Mouse (Mus musculus) heart, embryonic 12.5 days (tissue): ENCODE measurements around the gene Hspb8. TPM values are rescaled to one million over a fixed set of nuclear protein-coding genes. Genes with fewer than 3 reads are reported as not detected.
A peak's percentile ranks its signal among the peaks of the same experiment; 100 is the strongest.
"Not testable (repeated sequence)": the region's sequence is repeated elsewhere in the genome, so short reads cannot be mapped to it uniquely, and the experiment has no call there.

Experiments
- ATAC-seq: fragments of 200-750 bp; cut with Nextera tagmentation; 2 replicates; pipeline ENCODE4 v1.8.0; 2017; ENCODE audit warnings: moderate TSS enrichment, moderate library complexity; ENCODE audit not compliant: insufficient number of reproducible peaks, low FRiP score
- H3K27ac ChIP-seq: fragments of 300-500 bp; sonication (generic); 2 replicates; pipeline ENCODE4 v1.5.1; 2016; ENCODE audit warnings: mild to moderate bottlenecking, moderate library complexity; ENCODE audit not compliant: poor library complexity, severe bottlenecking
- H3K27me3 ChIP-seq: fragments of 300-500 bp; sonication (generic); replicated peaks from 2 replicates; pipeline ENCODE4 v1.6.1; 2016; ENCODE audit warnings: mild to moderate bottlenecking, moderate library complexity
- H3K36me3 ChIP-seq: fragments of 300-500 bp; sonication (generic); 2 replicates; pipeline ENCODE4 v1.6.1; 2016; ENCODE audit warnings: mild to moderate bottlenecking, moderate library complexity
- H3K4me1 ChIP-seq: fragments of 300-500 bp; sonication (generic); replicated peaks from 2 replicates; pipeline ENCODE4 v1.6.1; 2016; ENCODE audit warnings: mild to moderate bottlenecking
- H3K4me2 ChIP-seq: fragments of 300-500 bp; sonication (generic); 2 replicates; pipeline ENCODE4 v1.6.1; 2016; ENCODE audit warnings: mild to moderate bottlenecking, moderate library complexity
- H3K4me3 ChIP-seq: fragments of 300-500 bp; sonication (generic); 2 replicates; pipeline ENCODE4 v1.5.1; 2016; ENCODE audit warnings: mild to moderate bottlenecking
- H3K9ac ChIP-seq: fragments of 300-500 bp; sonication (generic); 2 replicates; pipeline ENCODE4 v1.6.1; 2016; ENCODE audit warnings: mild to moderate bottlenecking, moderate library complexity
- H3K9me3 ChIP-seq: fragments of 300-500 bp; sonication (generic); replicated peaks from 2 replicates; pipeline ENCODE4 v1.6.1; 2016; ENCODE audit warnings: mild to moderate bottlenecking, moderate library complexity
- WGBS: fragments of 180-500 bp; shearing (Covaris S2); methylation state at CpG from one replicate; pipeline ENCODE4 v1.1.7; 2016; 5-methylcytosine and 5-hydroxymethylcytosine counted together
- polyA plus RNA-seq: library from polyadenylated mRNA; unstranded; fragments of >200 nt; fragmentation: Nextera tagmentation; extraction: Ambion mirVana; gene quantifications from 2 replicates; pipeline ENCODE4 v1.2.1, GENCODE M21; 2016

The Hspb8 gene
- polyA plus RNA-seq, 1 experiment from 2014 or later = 37.9 TPM

DNA sequence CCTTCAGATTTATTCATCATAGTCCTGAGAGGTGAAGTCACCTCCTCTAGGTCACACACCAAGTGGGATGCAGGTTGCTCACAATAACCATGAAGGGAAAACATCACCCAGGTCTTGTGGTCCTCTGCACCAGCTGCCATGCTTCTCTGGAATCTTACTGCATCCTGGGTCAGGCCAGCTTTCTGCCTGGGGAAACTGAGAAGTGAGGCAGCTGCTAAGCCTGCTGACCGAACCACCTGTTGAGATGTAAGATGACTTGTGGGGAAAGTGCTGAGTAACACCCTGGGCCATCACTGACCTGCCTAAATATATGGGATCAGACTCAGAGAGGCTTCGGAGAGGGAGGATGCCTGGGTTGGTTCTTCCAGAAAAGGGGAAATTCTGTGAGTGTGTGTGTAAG is 4.0 kb upstream of the Hspb8 start:
- WGBS = 72% methylated on average over 2 of the region's 2 CpGs
- no peaks in the 10 kb centered on the region for H3K9me3 ChIP-seq
- no peak for ATAC-seq
- no peak overlapping the region for H3K9ac ChIP-seq
- no peak overlapping the region for H3K27ac ChIP-seq
- H3K4me3 ChIP-seq = no peak overlapping the region
- no peaks in the 10 kb centered on the region for H3K36me3 ChIP-seq
- peaks cover 23% of the 10 kb centered on the region for H3K4me1 ChIP-seq
- H3K4me2 ChIP-seq = no peak overlapping the region
- no peaks in the 10 kb centered on the region for H3K27me3 ChIP-seq

DNA sequence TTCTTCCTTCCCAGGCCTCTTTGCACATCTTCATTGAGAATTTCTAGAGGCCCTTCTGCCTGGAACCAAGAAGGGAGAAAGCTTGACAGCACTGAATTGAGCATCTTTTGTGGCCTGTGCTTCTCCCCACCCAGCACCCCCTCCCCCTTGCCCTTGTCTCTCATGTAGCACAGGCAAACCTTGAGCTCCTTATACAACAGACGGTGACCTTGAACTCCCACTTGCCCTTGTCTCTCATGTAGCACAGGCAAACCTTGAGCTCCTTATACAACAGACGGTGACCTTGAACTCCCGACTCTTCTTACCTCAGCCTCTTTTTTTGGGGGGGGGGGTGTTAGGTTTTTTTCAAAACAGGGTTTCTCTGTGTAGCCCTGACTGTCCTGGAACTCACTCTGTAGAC is 3.0 kb upstream of the Hspb8 start:
- not testable (repeated sequence) for H3K4me2 ChIP-seq, ATAC-seq, H3K9ac ChIP-seq, H3K9me3 ChIP-seq, H3K4me3 ChIP-seq, H3K27ac ChIP-seq, H3K27me3 ChIP-seq, H3K36me3 ChIP-seq
- H3K4me1 ChIP-seq = peaks cover 29% of the 10 kb centered on the region
- WGBS = 81% methylated on average over 3 of the region's 3 CpGs

DNA sequence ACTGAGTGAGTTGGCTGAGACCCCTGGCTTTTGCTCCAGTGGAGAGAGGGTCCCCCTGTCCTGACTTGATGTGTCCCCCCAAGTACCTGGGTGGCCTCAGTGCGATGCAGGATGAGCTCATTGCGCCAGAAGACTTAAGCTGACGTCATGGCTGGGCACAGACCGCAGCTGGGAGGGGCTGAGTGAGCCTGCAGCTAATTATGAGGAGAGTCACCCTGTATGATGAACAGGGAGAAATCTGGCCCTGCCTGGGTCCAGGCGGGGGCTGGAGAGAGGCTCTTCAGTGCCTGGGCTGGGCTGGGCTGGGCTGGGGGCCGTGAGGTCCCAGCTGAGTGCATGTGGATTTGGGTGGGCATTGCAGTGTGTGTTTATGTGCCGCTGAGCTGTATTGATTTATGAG is 2.6 kb upstream of the Hspb8 start:
- no peaks in the 10 kb centered on the region for H3K27me3 ChIP-seq
- H3K9ac ChIP-seq = no peak overlapping the region
- H3K9me3 ChIP-seq = no peaks in the 10 kb centered on the region
- peaks cover 33% of the 10 kb centered on the region for H3K4me1 ChIP-seq
- H3K27ac ChIP-seq = no peak overlapping the region
- H3K36me3 ChIP-seq = no peaks in the 10 kb centered on the region
- WGBS = 62% methylated on average over 7 of the region's 7 CpGs
- H3K4me2 ChIP-seq = no peak overlapping the region
- ATAC-seq = no peak
- H3K4me3 ChIP-seq = no peak overlapping the region

DNA sequence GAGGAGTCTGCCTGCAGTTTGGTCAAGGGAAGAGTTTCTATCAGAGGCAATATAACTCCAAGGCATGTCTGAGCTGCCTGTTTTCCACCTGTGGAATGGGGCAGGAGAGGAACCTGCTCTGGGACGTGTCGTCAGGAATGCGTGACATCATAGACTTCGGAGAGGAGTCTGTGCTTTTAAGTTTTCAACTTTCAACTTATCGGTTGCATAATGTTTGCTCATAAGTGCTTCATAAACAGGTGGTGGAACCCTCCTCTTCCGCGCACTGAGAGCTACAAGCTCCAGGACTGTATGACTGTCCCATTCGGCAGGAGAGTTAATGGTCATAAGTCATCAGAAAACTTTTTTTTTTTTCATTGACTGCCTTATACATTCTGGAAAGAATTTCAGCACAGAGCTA is 1.1 kb upstream of the Hspb8 start:
- no peak overlapping the region for H3K4me2 ChIP-seq
- no peaks in the 10 kb centered on the region for H3K9me3 ChIP-seq
- no peaks in the 10 kb centered on the region for H3K36me3 ChIP-seq
- no peaks in the 10 kb centered on the region for H3K27me3 ChIP-seq
- no peak overlapping the region for H3K27ac ChIP-seq
- no peak overlapping the region for H3K9ac ChIP-seq
- 78% methylated on average over 8 of the region's 8 CpGs for WGBS
- H3K4me3 ChIP-seq = no peak overlapping the region
- no peak for ATAC-seq
- H3K4me1 ChIP-seq = peaks cover 48% of the 10 kb centered on the region

DNA sequence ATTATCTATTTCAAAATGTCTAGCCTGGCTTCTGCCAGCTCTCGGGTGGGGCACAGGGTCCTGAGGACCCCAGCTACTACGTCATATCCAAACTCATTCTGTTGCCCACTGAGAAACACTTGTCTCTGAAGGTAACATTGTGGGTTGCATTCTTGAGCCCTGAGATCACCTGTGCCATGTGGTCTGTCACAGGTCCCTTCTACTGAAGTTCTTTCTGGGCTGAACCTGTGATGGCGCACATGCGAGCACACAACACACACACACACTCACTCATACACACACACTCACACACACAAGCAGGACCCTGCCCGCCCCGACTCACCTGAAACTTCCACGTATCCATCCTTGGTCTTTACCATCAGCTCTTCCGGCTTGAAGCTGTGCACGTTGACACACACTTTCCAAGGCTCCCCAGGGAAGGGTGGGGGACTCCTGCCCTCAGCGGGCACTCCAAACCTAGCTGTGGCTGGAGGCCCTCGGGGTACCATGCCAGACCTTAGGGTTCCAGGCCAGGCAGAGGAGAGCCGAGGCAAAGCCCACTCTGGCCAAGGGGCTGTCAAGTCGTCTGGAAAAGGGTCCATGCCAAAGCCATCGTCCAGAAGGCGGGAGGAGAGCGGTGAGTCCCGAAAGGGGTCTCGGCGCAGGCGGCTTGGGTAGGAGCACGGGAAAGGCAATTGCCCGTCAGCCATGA is 728 bp downstream of the Hspb8 start:
- ATAC-seq = no peak
- Histone ChIP-seq H3K27ac (peak overlapping the region; percentile 92), H3K4me2 (peak overlapping the region; percentile 73), H3K4me3 (peak overlapping the region; percentile 53), H3K4me1 (peaks cover 48% of the 10 kb centered on the region), H3K36me3 (peaks cover 5% of the 10 kb centered on the region; the same call in 1 of the 2 replicates), H3K9me3 (no peaks in the 10 kb centered on the region), H3K27me3 (no peaks in the 10 kb centered on the region), H3K9ac (peak overlapping the region; percentile 77)
- 33% methylated on average over 22 of the region's 22 CpGs for WGBS

DNA sequence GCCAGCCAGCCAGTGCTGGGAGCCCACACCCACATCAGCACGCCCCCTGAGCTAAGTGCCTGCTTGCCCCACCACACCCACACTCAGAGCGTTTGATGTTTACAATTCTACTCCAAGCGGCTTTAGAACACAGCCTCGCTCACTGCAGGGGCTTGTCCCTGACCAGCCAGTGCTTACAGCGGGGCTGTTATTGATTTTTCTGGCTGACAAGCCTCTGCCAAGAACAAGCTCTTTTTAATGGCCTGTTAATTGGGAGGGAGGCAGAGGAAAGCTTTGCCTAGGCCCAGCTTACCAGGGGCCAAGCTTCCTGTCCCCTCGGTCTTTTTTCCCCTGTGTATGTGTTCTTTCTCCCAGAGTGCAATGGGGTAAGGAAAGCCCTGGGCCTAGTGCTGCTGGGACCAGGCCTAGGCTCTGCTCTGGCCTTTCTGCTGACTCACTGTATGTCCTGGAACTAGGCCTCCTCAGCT is 1.9 kb downstream of the Hspb8 start:
- H3K4me3 ChIP-seq = peak overlapping the region; percentile 53
- no peaks in the 10 kb centered on the region for H3K27me3 ChIP-seq
- peaks cover 56% of the 10 kb centered on the region for H3K4me1 ChIP-seq
- H3K9ac ChIP-seq = peak overlapping the region; percentile 79
- no peaks in the 10 kb centered on the region for H3K9me3 ChIP-seq
- ATAC-seq = peak; percentile 75
- H3K36me3 ChIP-seq = peaks cover 5% of the 10 kb centered on the region; the same call in 1 of the 2 replicates
- WGBS = 15% methylated on average over 6 of the region's 6 CpGs
- H3K4me2 ChIP-seq = peak overlapping the region; percentile 75
- H3K27ac ChIP-seq = peak overlapping the region; percentile 89

DNA sequence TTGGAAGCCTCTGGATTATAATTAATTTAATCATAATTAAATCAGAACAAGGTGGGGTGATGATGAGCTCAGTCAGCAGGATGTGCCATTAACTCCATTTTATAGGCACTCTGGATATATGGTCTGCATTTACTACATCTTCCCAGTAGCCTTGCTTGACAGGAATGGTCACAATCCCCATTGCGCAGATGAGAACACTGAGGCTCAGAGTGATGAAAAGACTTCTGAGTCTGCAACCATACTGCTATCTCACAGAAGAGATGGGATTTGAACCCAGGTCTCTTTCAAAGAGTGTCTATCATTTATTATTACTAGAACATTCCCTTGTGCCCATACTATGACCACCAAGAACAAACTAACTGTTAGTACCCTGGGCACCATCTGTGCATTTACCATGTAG is 2.5 kb downstream of the Hspb8 start:
- no peaks in the 10 kb centered on the region for H3K27me3 ChIP-seq
- H3K4me3 ChIP-seq = peak overlapping the region; percentile 53
- H3K27ac ChIP-seq = peak overlapping the region; percentile 89
- H3K4me1 ChIP-seq = peaks cover 62% of the 10 kb centered on the region
- H3K9ac ChIP-seq = peak overlapping the region; percentile 79
- no peak for ATAC-seq
- H3K9me3 ChIP-seq = no peaks in the 10 kb centered on the region
- peaks cover 9% of the 10 kb centered on the region for H3K36me3 ChIP-seq
- H3K4me2 ChIP-seq = peak overlapping the region; percentile 75
- 90% methylated on average over 1 of the region's 1 CpGs for WGBS

DNA sequence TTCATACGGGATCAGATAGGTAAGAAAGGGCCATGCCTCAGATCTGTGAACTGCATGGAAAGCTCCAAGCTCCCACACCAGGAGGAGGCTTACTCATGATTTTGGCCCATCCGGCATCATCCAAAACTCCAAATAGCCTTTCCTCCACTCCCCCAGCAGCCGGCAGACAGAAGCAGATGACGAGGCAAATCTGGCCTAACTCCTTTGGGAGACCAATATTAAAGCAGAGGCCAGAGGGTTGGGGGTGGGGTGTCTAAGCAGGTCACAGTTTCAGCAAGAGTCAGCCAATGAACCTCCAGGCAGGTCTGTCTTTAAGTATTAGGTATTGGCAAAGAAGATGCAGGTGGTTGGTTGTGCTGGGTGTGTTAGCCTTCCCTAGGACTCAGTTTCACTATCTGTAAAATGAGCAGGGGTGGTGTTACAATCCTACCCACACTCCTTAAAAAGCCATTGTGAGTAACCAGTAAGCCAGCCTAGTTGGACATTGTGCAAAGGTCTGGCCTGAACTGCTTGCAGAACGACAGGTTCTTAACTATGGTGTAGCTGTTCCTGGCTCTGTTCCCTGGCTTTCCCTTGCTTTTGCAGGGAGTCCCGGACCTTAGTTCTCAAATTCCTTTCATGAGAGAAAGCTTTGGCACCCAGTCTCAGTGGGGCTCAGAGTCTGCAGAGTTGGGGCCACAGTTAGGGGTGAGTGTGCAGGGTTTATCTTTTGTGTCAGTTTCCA is 3.2 kb downstream of the Hspb8 start:
- H3K4me1 ChIP-seq = peaks cover 66% of the 10 kb centered on the region
- H3K9me3 ChIP-seq = no peaks in the 10 kb centered on the region
- H3K27ac ChIP-seq = peak overlapping the region; percentile 36
- H3K4me2 ChIP-seq = peak overlapping the region; percentile 75
- WGBS = 46% methylated on average over 6 of the region's 6 CpGs
- H3K4me3 ChIP-seq = peak overlapping the region; percentile 53
- peaks cover 17% of the 10 kb centered on the region for H3K36me3 ChIP-seq
- H3K9ac ChIP-seq = peak overlapping the region; percentile 79
- ATAC-seq = no peak
- no peaks in the 10 kb centered on the region for H3K27me3 ChIP-seq

DNA sequence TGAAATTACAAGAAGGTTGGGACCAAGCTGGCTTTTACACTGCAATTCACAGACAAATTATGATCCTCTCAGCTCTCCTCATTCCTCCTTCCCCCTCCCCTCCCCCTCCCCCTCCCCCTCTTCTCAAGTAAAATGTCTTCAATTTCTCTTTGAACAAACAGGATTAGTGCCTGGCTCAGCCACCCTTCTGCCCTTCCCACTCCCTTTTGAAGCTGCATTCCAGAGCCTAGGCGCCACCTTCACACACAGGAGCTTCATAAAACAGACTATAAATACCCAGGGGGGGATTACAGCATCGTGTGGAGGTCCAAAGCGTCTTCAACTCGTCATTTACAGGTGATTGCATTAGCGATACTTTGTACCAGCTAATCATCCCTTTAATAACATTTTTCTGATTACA is 6.5 kb downstream of the Hspb8 start:
- no peak for ATAC-seq
- H3K9ac ChIP-seq = no peak overlapping the region
- WGBS = 17% methylated on average over 5 of the region's 5 CpGs

DNA sequence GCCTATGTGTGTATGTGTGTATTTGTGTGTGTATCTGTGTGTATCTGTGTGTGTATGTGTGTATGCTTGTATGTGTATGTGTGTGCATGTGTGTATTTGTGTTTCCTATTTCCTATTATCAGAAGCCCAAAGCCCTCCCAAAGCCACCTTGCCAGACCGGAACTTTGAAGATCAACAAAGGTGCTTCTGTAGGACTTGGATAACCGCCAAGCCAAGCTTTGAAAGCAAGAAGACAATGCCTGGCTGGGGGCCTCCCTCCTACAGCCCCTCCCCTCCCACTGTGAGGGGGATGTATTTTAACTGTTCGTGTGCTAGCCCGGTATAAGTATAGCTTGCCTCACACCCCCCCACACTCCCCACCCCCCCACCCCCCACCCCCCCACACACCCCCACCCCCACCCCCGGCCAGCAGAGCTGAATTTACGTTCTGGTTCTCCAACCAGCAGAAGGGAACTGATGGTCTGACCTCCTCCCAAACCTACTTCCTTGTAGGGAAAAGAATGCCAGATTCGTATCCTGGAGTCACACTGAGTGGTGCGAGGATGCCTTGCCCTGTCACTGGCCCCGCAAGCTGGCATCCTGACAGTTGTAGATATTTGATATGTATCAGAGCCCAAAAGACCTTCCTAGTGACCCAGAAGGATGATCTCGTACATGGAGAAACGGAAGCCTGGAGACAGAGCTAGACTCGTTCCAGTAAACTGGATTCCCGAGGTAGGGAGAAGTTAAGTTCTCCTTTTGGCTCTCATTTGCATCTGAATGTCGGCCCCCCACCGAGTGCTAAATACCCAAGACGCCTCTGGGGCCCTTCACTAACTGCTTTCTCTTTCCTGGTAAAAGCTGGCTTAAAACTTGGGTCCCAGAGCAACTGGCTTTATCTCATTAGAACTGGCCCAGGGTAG is 12.7 kb downstream of the Hspb8 start:
- Histone ChIP-seq H3K9me3 (no peaks in the 10 kb centered on the region), H3K27me3 (no peaks in the 10 kb centered on the region), H3K4me1 (peaks cover 66% of the 10 kb centered on the region), H3K27ac (peak overlapping the region; percentile 41; the same call in 1 of the 2 replicates), H3K4me3 (no peak overlapping the region), H3K36me3 (peaks cover 31% of the 10 kb centered on the region), H3K4me2 (peak overlapping the region; percentile 43), H3K9ac (no peak overlapping the region)
- ATAC-seq = peak; percentile 49; the same call in 1 of the 2 replicates
- WGBS = 6% methylated on average over 16 of the region's 16 CpGs

More for the DNA sequence above, 6.5 kb downstream of the Hspb8 start:
- peaks cover 76% of the 10 kb centered on the region for H3K4me1 ChIP-seq
- no peaks in the 10 kb centered on the region for H3K9me3 ChIP-seq
- H3K4me3 ChIP-seq = no peak overlapping the region; the same call in 1 of the 2 replicates
- peak overlapping the region; percentile 67 for H3K27ac ChIP-seq
- H3K36me3 ChIP-seq = peaks cover 28% of the 10 kb centered on the region
- no peaks in the 10 kb centered on the region for H3K27me3 ChIP-seq
- H3K4me2 ChIP-seq = peak overlapping the region; percentile 31

DNA sequence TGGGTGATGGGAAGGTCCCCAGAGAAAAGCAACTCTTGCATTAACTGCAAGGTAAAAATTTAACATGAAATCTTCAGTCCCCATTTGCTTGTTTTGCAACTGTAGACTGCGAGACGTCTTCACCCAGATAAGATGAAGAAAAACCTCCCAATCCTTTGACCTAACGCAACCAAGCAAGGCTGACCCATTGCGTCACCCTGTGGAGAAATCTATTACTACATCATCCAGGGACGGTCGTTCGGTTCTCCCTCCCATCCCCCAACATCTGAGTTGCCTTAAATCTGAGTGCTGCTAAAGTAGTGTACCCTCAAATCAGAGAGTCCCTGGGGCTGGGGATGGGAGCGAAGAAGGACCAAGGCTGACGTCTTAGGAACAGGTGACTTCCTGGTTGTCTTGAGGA is 13.7 kb downstream of the Hspb8 start:
- Histone ChIP-seq H3K36me3 (peaks cover 21% of the 10 kb centered on the region), H3K27ac (no peak overlapping the region), H3K4me3 (no peak overlapping the region), H3K9ac (no peak overlapping the region), H3K4me2 (no peak overlapping the region), H3K27me3 (no peaks in the 10 kb centered on the region), H3K9me3 (no peaks in the 10 kb centered on the region), H3K4me1 (peaks cover 57% of the 10 kb centered on the region)
- WGBS = 57% methylated on average over 9 of the region's 9 CpGs
- no peak for ATAC-seq
